Mouse (Mus musculus) midbrain, embryonic 13.5 days (tissue): ENCODE data around the gene Rpsa. TPM values are rescaled to one million over a fixed set of nuclear protein-coding genes. Genes with fewer than 3 reads are reported as not detected.

Source experiments
- ATAC-seq: fragments of 200-750 bp; cut with Nextera tagmentation; 2 replicates; pipeline ENCODE4 v1.8.0; 2017; ENCODE audit warnings: mild to moderate bottlenecking, moderate TSS enrichment, moderate library complexity
- H3K27ac ChIP-seq: fragments of 300-500 bp; sonication (generic); 2 replicates; pipeline ENCODE4 v1.5.1; 2015; ENCODE audit warnings: inconsistent platforms, mild to moderate bottlenecking, moderate library complexity
- H3K27me3 ChIP-seq: fragments of 300-500 bp; sonication (generic); 2 replicates; pipeline ENCODE4 v1.6.1; 2015; ENCODE audit warnings: mild to moderate bottlenecking, inconsistent platforms
- H3K36me3 ChIP-seq: fragments of 300-500 bp; sonication (generic); 2 replicates; pipeline ENCODE4 v1.6.1; 2015; ENCODE audit warnings: mild to moderate bottlenecking, inconsistent platforms
- H3K4me1 ChIP-seq: fragments of 300-500 bp; sonication (generic); replicated peaks from 2 replicates; pipeline ENCODE4 v1.6.1; 2015; ENCODE audit warnings: inconsistent platforms
- H3K4me2 ChIP-seq: fragments of 300-500 bp; sonication (generic); replicated peaks from 2 replicates; pipeline ENCODE4 v1.6.1; 2015; ENCODE audit warnings: moderate library complexity, mild to moderate bottlenecking, inconsistent platforms
- H3K4me3 ChIP-seq: fragments of 300-500 bp; sonication (generic); replicated peaks from 2 replicates; pipeline ENCODE4 v1.5.1; 2015; ENCODE audit warnings: mild to moderate bottlenecking, inconsistent platforms
- H3K9ac ChIP-seq: fragments of 300-500 bp; sonication (generic); replicated peaks from 2 replicates; pipeline ENCODE4 v1.6.1; 2015; ENCODE audit warnings: mild to moderate bottlenecking, inconsistent platforms
- H3K9me3 ChIP-seq: fragments of 300-500 bp; sonication (generic); 2 replicates; pipeline ENCODE4 v1.6.1; 2016; ENCODE audit warnings: mild to moderate bottlenecking, inconsistent platforms
- WGBS: fragments of 180-500 bp; shearing (Covaris S2); methylation state at CpG from one replicate; pipeline ENCODE4 v1.1.7; 2015; 5-methylcytosine and 5-hydroxymethylcytosine counted together
- polyA plus RNA-seq: library from polyadenylated mRNA; unstranded; fragments of >200 nt; fragmentation: Nextera tagmentation; extraction: Ambion mirVana; gene quantifications from 2 replicates; pipeline ENCODE4 v1.2.1, GENCODE M21; 2015

Gene Rpsa
- polyA plus RNA-seq, result 935 and 992 TPM in 2 replicates

DNA sequence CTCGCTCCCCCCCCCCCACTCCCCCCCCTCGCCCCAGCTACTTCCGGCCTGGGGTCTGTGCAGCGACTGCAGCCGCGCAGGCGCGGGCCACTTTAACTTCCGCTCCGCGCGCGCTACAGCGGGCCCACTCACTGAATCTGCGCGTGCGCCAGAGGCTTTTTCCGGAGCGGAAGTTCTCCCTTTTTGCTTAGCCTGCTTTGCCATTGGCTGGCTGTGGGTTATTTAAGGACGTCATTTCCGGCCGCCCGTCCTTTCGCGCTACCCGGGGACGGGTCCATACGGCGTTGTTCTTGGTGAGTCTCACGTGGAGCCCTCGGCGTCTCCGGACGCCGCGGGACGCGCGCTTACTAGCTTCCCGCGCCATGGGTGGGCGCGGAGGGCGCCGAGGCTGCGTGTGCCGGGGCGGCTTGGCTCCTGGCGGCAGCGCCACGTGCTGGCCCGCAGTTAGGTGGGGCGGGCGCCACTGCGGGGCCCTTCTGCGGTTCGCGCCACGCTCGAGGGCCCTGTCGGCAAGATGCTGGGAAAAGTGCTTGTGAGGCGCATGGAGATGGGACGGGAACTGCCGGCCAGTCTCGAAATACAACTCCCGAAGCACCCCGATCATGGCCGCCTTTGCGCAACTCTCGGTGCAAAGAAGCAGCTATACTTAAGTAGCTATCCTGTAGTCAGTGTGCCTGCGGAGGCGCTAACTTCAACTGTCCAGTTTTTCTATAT lies at the start of gene Rpsa:
Gene Rpsa (plus strand): TSS at position 152 of the 714 bp plus-strand sequence.
- peak within 1 kb of the TSS; percentile 99 for H3K9ac ChIP-seq
- peaks cover 21% of the 10 kb centered on the region for H3K4me1 ChIP-seq
- peak within 1 kb of the TSS; percentile 84 for H3K27ac ChIP-seq
- H3K4me2 ChIP-seq, result peak within 1 kb of the TSS; percentile 93
- H3K36me3 ChIP-seq, result peaks cover 56% of the 10 kb centered on the region
- H3K27me3 ChIP-seq, result no peaks in the 10 kb centered on the region
- ATAC-seq, result peak; percentile 98
- under 1% methylated on average over 69 of the region's 72 CpGs for WGBS
- H3K4me3 ChIP-seq, result peak within 1 kb of the TSS; percentile 100
- H3K9me3 ChIP-seq, result no peaks in the 10 kb centered on the region

DNA sequence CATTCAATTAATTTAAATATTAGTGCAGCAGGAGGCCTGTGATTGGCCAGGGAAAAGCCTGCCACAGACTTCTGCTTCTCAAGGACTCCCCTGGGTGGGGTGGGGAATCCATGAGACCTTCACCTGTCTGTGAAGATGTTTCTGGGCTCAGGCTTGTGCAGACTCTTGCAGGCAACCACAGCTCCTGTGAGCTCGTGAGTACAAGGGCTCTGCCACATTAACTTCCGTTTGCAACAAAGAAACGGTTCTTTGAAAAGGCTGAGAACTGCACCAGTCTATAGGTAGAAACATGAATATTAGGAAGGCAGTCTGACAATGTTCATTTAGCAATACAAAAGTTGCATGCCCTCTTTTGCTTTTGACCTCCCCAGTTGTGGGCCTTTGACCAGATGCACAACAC lies 49.2 kb upstream of the Rpsa start:
- H3K27ac ChIP-seq, result no peak overlapping the region
- H3K36me3 ChIP-seq, result no peaks in the 10 kb centered on the region
- no peaks in the 10 kb centered on the region for H3K9me3 ChIP-seq
- no peak overlapping the region for H3K4me2 ChIP-seq
- no peak overlapping the region for H3K9ac ChIP-seq
- ATAC-seq, result no peak
- WGBS, result 76% methylated on average over 3 of the region's 3 CpGs
- H3K27me3 ChIP-seq, result no peaks in the 10 kb centered on the region
- no peaks in the 10 kb centered on the region for H3K4me1 ChIP-seq
- H3K4me3 ChIP-seq, result no peak overlapping the region

DNA sequence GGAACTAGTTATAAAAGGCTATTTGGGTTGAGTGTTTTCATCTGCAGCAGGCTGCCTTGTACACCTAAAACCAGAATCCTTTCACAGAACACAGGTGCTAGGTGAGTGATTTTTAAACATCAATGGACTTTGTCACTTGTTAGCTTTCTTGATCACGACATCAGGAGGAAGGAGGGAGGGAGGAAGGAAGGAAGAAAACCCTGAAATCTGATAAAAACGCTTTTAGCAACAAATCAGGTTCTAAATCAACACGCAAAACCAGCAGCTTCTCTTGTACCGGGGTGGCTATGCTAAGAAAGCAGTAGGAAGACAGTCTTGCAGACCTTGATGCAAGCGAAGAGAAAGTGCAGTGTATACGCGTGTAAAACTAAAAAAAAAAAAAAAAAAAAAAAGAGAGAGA lies 47.6 kb upstream of the Rpsa start:
- Histone ChIP-seq H3K4me1 (no peaks in the 10 kb centered on the region), H3K27ac (no peak overlapping the region), H3K27me3 (no peaks in the 10 kb centered on the region), H3K9ac (no peak overlapping the region), H3K4me2 (no peak overlapping the region), H3K9me3 (no peaks in the 10 kb centered on the region), H3K4me3 (no peak overlapping the region), H3K36me3 (no peaks in the 10 kb centered on the region)
- 75% methylated on average over 7 of the region's 7 CpGs for WGBS
- no peak for ATAC-seq

DNA sequence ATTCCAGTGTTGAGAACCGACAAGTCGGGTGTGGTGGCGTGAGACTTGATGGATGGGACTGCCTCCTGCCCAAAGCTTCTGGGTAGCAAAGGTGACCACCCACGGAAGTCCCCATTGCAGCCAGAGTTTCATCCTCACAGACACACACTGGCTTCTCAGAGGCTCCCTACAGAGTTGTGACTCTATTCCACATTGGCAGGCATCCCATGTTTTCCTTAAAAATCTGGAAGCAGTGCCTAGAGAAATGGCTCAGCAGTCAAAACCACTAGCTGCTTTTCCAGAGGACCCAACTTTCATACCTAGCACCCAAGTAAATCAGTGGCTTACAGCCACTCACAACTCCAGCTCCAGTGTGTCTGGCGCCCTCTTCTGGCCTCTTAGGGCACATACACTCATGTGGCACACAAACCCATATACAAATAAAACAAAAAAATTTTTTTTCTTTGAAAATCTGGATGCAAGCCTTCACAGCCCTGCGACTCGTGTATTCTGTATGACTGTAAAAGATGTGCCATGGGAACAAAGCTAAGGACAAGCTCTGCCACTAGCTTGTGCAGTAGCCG lies 46.9 kb upstream of the Rpsa start:
- H3K9ac ChIP-seq, result no peak overlapping the region
- H3K27ac ChIP-seq, result no peak overlapping the region
- H3K27me3 ChIP-seq, result no peaks in the 10 kb centered on the region
- no peak overlapping the region for H3K4me2 ChIP-seq
- no peak for ATAC-seq
- H3K4me3 ChIP-seq, result no peak overlapping the region
- H3K36me3 ChIP-seq, result no peaks in the 10 kb centered on the region
- H3K9me3 ChIP-seq, result no peaks in the 10 kb centered on the region
- no peaks in the 10 kb centered on the region for H3K4me1 ChIP-seq
- 87% methylated on average over 8 of the region's 8 CpGs for WGBS

DNA sequence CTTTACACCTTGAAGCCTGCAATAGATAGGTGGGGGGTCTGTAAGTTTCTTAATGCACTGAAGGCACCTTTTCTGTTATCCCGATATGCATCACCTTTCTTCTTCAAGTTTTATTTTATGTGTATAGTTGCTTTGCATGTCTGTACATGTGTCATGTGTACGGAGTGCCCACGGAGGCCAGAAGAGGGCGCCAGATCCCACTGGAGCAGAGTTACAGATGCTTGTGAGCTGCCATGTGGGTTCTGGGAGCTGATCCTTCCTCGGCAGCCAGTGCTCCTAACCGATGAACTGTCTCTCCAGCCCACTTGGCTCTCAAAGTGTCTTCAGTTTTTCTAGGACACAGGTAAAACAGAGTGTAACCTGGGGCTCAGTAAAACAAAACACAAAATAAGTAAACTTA lies 46.2 kb upstream of the Rpsa start:
- Histone ChIP-seq H3K9ac (no peak overlapping the region), H3K4me1 (no peaks in the 10 kb centered on the region), H3K36me3 (no peaks in the 10 kb centered on the region), H3K27ac (no peak overlapping the region), H3K9me3 (no peaks in the 10 kb centered on the region), H3K27me3 (no peaks in the 10 kb centered on the region), H3K4me3 (no peak overlapping the region), H3K4me2 (no peak overlapping the region)
- no peak for ATAC-seq
- 73% methylated on average over 6 of the region's 6 CpGs for WGBS

GRCm38 (mm10) chr9:120081967-120082366 lies 45.5 kb upstream of the Rpsa start:
- H3K4me1 ChIP-seq, result no peaks in the 10 kb centered on the region
- WGBS, result 75% methylated on average over 5 of the region's 5 CpGs
- ATAC-seq, result no peak

DNA sequence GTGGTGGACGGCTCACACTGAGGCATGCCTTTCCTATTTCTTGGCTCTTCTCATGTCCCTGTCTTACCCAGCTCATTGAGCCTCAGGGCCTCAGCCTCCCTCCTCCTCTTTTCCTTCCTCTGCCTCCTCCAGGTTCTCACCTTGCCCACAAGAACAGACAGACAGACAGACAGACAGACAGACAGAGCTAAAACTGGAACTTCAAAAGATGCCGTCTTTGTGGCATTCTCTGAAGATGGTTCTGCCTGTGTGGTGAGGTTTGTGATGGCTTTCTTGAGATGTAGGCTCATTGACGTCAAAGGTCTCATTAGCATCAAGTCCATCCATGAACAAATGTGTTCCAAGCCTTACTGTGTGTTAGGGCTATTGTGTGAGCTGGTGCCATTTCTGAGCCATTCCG lies 44.8 kb upstream of the Rpsa start:
- Histone ChIP-seq H3K4me1 (no peaks in the 10 kb centered on the region), H3K27me3 (no peaks in the 10 kb centered on the region), H3K36me3 (no peaks in the 10 kb centered on the region), H3K27ac (no peak overlapping the region), H3K9me3 (no peaks in the 10 kb centered on the region), H3K4me2 (no peak overlapping the region), H3K4me3 (no peak overlapping the region), H3K9ac (no peak overlapping the region)
- ATAC-seq, result no peak
- WGBS, result 72% methylated on average over 4 of the region's 4 CpGs

More at GRCm38 (mm10) chr9:120081967-120082366, 45.5 kb upstream of the Rpsa start:
- Histone ChIP-seq H3K27ac (no peak overlapping the region), H3K4me2 (no peak overlapping the region), H3K4me3 (no peak overlapping the region), H3K9me3 (no peaks in the 10 kb centered on the region), H3K27me3 (no peaks in the 10 kb centered on the region), H3K36me3 (no peaks in the 10 kb centered on the region), H3K9ac (no peak overlapping the region)

DNA sequence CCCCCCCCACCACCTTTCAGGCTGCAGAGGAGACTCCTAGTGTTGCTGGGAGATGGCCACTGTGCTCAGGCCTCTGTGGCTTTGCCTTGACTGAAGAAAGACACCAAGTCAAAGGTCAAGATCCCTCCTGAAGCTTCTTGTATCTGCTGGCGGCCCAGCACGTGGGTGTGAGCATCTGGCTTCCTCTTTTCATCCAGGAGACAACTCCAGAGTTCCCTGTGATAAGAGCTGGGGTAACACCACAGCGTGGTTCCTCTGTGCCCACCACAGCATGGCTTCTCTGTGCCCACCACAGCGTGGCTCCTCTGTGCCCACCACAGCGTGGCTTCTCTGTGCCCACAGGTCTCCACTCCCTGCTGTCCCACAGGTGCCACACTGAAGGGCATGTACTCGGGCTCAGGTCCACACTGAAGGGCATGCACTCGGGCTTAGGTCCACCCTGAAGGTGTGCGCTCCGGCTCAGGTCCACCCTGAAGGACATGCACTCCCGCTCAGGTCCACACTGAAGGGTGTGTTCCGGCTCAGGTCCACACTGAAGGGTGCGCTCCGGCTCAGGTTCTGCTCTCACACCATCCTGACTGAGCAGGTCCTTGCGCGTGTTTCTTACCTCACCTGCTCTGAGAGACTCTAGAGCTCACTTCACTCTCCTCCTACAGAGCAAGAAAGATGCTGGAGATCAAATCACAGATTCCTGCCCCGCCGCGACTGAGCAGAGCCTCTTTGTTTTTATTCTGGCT lies 44.2 kb upstream of the Rpsa start:
- Histone ChIP-seq H3K9ac (no peak overlapping the region), H3K4me3 (no peak overlapping the region), H3K4me1 (no peaks in the 10 kb centered on the region), H3K27ac (no peak overlapping the region), H3K27me3 (no peaks in the 10 kb centered on the region), H3K9me3 (no peaks in the 10 kb centered on the region), H3K36me3 (no peaks in the 10 kb centered on the region), H3K4me2 (no peak overlapping the region)
- no peak for ATAC-seq
- WGBS, result 76% methylated on average over 18 of the region's 18 CpGs

DNA sequence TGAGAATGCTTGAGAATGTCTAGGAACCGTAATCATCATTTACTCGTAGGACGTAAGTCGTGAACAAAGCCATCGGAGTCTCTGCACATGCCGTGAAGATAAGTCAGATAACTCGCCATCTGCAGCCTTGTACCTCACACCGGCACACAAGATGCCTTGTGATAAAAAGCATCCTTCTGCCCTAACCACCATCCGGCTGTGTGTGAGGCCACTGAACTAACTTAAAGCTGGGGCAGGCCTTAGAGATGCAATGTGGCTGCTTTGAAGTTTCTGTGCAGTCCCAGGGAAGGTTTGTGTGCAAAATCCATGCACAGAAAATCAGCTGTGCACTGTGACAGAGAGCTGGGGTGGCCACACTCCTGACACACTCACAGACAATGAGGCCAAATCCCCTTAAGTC lies 43.1 kb upstream of the Rpsa start:
- Histone ChIP-seq H3K4me3 (no peak overlapping the region), H3K27me3 (no peaks in the 10 kb centered on the region), H3K4me1 (no peaks in the 10 kb centered on the region), H3K36me3 (no peaks in the 10 kb centered on the region), H3K9ac (0 out of 2 replicates have a peak overlapping the region, but pooled peaks have one; percentile 4), H3K4me2 (no peak overlapping the region), H3K27ac (no peak overlapping the region), H3K9me3 (0 out of 2 replicates have a peak, but pooled peaks cover 4% of the 10 kb centered on the region)
- WGBS, result 86% methylated on average over 9 of the region's 9 CpGs
- ATAC-seq, result no peak

DNA sequence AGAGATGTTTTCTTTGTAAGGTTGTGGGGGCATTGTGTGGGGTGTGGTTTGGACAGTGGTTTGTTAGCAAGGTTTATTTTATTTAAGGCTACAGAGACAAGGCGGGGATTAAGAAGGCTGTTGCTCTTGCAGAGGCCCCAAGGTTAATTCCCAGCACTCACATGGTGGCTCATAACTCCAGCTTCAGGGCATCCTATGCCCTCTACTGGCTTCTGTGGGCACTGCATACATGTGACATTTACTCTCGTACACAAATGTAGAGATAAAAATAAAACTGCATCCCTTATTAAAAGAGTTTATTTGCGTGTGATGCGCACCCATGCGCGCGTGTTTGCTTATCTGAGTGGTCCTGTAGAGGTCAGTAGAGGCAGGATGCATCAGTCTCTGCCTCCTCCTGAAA lies 38.4 kb upstream of the Rpsa start:
- WGBS, result 83% methylated on average over 7 of the region's 7 CpGs
- Histone ChIP-seq H3K9ac (no peak overlapping the region), H3K9me3 (0 out of 2 replicates have a peak, but pooled peaks cover 4% of the 10 kb centered on the region), H3K4me1 (no peaks in the 10 kb centered on the region), H3K27me3 (no peaks in the 10 kb centered on the region), H3K4me3 (no peak overlapping the region), H3K4me2 (no peak overlapping the region), H3K36me3 (no peaks in the 10 kb centered on the region), H3K27ac (no peak overlapping the region)
- no peak for ATAC-seq

- ATAC-seq, result no peak
- Histone ChIP-seq H3K4me2 (no peak overlapping the region), H3K27me3 (no peaks in the 10 kb centered on the region), H3K9ac (no peak overlapping the region), H3K4me1 (no peaks in the 10 kb centered on the region), H3K9me3 (0 out of 2 replicates have a peak, but pooled peaks cover 4% of the 10 kb centered on the region), H3K27ac (no peak overlapping the region), H3K4me3 (no peak overlapping the region), H3K36me3 (no peaks in the 10 kb centered on the region)
- 86% methylated on average over 10 of the region's 10 CpGs for WGBS
These were observed 36.4 kb upstream of the Rpsa start for GRCm38 (mm10) chr9:120091086-120091485.

DNA sequence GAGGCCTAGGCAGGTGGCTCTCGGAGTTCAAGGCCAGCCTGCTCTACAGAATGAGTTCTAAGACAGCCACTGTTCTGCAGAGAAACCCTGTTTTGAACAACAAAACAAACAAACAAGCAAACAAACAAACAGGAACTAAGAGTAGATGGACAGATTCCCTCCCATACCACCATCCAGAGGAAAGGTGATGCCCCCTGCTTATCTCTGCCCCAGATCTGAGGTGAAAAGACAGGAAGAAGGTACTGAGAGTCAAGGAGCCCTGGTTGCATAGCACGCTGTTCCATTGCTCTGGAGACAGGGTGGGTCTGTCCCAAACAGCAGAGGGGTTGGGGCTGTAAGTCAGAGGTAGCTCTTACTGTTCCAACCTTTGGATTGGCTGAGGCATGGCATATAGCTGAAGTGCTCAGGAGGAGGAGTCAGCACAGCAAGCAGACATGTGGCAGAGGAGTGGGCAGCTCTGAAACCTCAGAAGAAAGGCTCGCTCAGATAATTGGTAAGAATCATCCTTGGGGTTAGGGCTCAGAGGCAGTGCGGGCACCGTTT lies 35.7 kb upstream of the Rpsa start, which contains the start of gene Ccr8:
Gene Ccr8 (plus strand): TSS at position 419 of the 543 bp plus-strand sequence.
- no peaks in the 10 kb centered on the region for H3K4me1 ChIP-seq
- ATAC-seq, result no peak
- no peak within 1 kb of the TSS for H3K27ac ChIP-seq
- no peaks in the 10 kb centered on the region for H3K36me3 ChIP-seq
- H3K9me3 ChIP-seq, result 0 out of 2 replicates have a peak, but pooled peaks cover 4% of the 10 kb centered on the region
- 83% methylated on average over 5 of the region's 5 CpGs for WGBS
- H3K4me3 ChIP-seq, result no peak within 1 kb of the TSS
- H3K9ac ChIP-seq, result no peak within 1 kb of the TSS
- no peak within 1 kb of the TSS for H3K4me2 ChIP-seq
- no peaks in the 10 kb centered on the region for H3K27me3 ChIP-seq
